Mouse (Mus musculus) kidney, postnatal 4 days (tissue): ENCODE measurements around the gene Ern2.

ENCODE experiments used
- DNase-seq, 2 experiments: peaks; one replicate each; pipeline ENCODE4 v3.0.0; 2021; ENCODE audit warnings: mixed read lengths in 2 of 2

Gene Ern2

GRCm38 (mm10) chr7:122158915-122159902, 26.8 kb downstream of the Ern2 start, which contains the start of gene Plk1:
TSS of gene Plk1 (plus strand) at chr7:122159439.
- DNase-seq: peak; percentile 90 to 93

DNA sequence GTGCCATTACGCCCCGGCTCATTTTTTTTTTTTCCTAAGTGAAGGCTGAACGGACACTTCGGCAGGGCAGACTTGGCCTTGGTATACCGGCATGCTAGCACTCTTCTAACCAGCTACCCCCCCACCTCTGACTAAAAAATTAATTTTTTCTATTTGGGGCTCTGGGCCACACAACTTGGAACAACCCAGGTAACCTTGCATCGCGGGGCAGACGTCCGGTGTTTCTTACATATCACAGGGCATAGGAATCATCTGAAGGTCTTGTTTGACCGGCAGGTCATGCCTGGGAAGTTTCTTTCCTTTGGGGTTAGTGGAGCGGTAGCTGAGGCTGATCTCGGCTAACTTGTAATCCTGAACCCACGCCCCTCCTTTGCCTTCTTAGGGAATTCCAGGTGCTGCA, 27.5 kb downstream of the Ern2 start:
- DNase-seq: no peak

DNA sequence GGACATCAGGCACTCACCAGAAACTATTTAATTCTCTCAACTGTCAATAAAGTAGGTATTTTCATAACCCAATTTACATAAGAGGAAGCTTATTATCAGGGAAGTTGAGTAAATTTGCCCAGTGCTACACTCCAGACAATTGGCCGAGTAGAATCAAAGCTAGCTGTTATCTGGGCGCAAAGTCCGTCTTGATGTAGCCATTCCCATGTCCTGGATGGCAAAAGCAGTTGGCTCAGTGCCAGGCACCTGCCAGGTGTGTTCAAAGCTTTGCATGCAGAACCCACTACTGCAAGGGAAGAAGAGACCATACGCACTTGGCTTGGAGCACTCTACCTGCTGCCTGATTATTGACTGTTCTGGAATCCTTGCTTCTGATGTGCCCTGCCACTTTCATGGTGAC, 33.5 kb downstream of the Ern2 start:
- no peak for DNase-seq

DNA sequence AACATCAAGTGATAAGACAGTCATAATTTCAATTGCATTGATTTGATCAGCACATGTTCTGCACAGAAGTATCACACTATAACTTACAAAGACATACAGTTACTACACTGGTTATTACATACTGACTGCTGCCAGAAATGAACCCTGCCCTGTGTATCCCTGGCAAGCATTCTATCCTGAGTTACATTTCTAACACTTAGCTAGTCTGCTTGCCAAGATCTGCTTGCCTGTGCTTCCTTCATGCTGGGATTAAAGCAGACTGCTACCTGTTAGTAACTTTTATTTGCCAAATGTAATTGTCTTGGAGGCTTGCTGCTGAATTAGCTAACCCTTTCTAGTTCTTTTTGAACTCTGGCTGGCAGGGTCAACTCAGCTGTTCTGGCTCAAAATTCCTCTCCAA, 45.0 kb downstream of the Ern2 start:
- no peak for DNase-seq

GRCm38 (mm10) chr7:122138190-122138589, 47.8 kb downstream of the Ern2 start:
- DNase-seq: no peak

GRCm38 (mm10) chr7:122137071-122137470, 48.9 kb downstream of the Ern2 start:
- no peak for DNase-seq

DNA sequence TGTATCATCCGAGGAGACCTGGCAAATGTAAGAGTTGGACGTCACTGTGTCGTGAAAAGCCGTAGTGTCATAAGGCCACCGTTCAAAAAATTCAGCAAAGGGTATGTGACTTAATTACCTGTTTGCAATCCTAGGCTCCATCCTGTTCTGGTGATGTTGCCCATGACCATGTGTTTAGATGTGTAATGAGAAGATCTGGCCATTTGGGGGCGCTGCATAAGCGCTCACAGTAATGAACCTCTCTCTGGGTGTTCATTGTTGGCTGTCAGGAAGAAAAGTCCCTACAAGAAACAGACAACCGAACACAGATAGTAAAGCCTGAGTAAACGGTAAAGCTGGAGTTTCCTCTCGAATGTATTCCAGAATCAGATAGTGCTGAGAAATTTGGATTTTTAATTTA, 50.9 kb downstream of the Ern2 start:
- peak; percentile 14 to 33 for DNase-seq

GRCm38 (mm10) chr7:122133338-122133625, 52.7 kb downstream of the Ern2 start:
- DNase-seq: no peak

DNA sequence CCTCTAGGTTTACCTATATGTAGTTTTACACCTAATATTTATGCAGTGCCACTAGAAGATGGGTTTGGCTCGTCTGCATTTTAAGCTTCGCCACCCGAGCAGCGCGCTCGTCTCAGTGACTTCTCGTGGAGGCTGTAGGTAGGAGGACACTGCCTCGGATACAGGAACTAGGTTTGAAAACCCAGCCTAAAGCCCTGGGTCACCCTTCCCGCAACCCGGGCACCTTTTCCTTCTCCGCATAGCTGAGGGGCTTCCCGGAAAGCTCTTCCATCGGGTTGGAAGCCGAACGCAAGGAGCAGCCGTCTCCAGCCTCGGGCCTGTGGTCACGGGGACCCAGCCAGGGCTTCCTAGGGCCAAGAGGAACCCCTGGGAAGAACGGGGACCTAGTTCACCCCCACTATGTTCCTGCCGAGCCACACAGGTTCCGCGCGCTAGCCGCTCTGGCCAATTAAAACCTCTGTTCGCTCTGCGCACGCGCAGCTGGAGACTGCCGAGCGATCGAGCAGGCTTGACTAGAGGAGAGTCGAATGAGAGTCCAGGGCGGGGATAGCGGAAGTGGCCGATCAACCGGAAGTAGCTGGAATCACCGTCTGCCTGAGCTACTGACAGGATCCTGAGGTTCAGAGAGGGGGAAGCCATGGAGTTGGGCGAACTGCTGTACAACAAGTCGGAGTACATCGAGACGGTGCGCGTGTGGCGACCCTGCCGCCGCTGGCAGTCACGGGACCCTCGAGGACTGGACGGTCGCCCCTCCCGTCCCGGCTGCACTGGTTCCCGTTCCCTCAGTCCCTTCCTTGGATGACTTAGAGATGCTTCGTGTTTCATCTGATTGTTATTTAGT, 53.3 kb downstream of the Ern2 start, which contains the start of the genes Palb2 and Dctn5:
Gene Palb2, minus strand, starts transcription at position 489 of the 841 bp plus-strand sequence.
Gene Dctn5, plus strand, starts transcription at position 545 of the 841 bp plus-strand sequence.
- DNase-seq: peak; percentile 98

DNA sequence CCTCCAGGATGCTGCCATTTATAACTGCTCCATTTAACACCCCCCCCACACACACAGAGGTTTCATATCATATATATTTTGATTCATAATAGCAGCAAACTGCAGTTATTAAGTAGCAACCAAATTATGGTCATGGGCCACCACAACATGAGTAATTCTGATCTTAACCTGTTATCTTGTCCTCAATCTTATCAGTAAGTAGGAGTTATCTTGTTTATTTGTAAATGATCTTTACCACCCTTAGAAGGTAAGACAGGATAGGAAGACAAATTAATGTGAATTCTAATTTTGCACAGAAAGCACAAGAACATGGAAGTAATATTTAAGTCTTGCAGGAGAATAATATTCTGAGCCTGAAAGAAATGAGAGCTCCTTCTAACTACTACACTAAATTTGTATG, 54.2 kb downstream of the Ern2 start:
- DNase-seq: no peak

DNA sequence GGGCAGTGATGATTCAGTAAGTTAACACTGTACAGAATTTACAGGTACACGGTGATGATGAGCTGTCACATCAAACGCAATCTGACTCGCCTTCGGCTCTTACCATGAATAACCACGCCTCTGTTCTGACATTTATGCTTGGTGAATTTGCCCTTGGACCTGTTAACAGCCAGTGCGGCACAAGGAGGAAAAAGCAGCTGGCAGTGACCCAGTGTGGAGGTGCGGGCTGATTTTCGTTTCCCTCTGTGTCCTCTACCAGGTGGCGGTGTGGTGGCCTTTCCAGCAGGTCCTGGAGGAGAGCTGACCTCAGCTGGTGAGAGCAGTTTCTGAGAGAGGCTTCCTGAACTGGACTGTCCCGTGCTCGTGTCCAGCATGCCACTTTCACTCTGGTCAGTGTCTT, 59.1 kb downstream of the Ern2 start:
- DNase-seq: no peak

GRCm38 (mm10) chr7:122125636-122126035, 60.4 kb downstream of the Ern2 start:
- DNase-seq: peak; percentile 6 to 13

DNA sequence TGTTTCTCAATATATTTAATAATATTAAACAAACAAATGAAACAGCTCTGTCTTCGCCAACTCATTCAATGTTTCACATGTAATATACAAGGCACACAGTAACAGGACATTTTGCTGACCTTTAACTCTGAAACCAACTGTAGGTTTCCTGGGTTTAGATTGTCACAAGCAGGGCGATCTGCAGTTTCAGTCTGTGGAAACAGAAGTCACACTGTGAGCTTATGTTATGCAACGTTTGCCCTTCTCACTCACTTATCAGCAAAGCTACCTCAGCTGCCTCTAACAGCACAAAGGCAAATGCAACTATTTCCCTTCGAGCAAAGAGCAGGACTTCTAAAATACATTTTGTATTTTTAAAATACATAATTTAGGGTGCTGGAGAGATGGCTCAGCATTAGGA, 62.5 kb downstream of the Ern2 start:
- no peak for DNase-seq
